Mouse (Mus musculus) kidney, postnatal 0 days (tissue): ENCODE data around the gene Troap. TPM values are rescaled to one million over a fixed set of nuclear protein-coding genes. Genes with fewer than 3 reads are reported as not detected.

Experiments
- ATAC-seq: fragments of 200-750 bp; cut with Nextera tagmentation; replicated peaks from 2 replicates; pipeline ENCODE4 v1.8.0; 2017; ENCODE audit warnings: low read depth, moderate number of reproducible peaks, moderate TSS enrichment, moderate library complexity; ENCODE audit not compliant: low FRiP score
- DNase-seq: peaks from one replicate; pipeline ENCODE4 v3.0.0-alpha.2; 2016; ENCODE audit warnings: low spot score
- H3K27ac ChIP-seq: fragments of 300-500 bp; sonication (generic); 2 replicates; pipeline ENCODE4 v1.5.1; 2014; ENCODE audit warnings: mild to moderate bottlenecking
- H3K27me3 ChIP-seq: fragments of 300-500 bp; sonication (generic); 2 replicates; pipeline ENCODE4 v1.6.1; 2014; ENCODE audit warnings: low read length, mixed read lengths; ENCODE audit not compliant: insufficient read depth
- H3K36me3 ChIP-seq: fragments of 300-500 bp; sonication (generic); 2 replicates; pipeline ENCODE4 v1.6.1; 2014; ENCODE audit warnings: low read length, mixed read lengths; ENCODE audit not compliant: insufficient read depth
- H3K4me1 ChIP-seq: fragments of 300-500 bp; sonication (generic); replicated peaks from 2 replicates; pipeline ENCODE4 v1.6.1; 2014; ENCODE audit warnings: antibody characterized with exemption, low read length, mixed read lengths; ENCODE audit not compliant: insufficient read depth
- H3K4me2 ChIP-seq: fragments of 300-500 bp; sonication (generic); 2 replicates; pipeline ENCODE4 v1.6.1; 2014; ENCODE audit warnings: mild to moderate bottlenecking, low read length, moderate library complexity, mixed read lengths
- H3K4me3 ChIP-seq: fragments of 300-500 bp; sonication (generic); replicated peaks from 2 replicates; pipeline ENCODE4 v1.5.1; 2014; ENCODE audit warnings: low read depth, low read length
- H3K9ac ChIP-seq: fragments of 300-500 bp; sonication (generic); 2 replicates; pipeline ENCODE4 v1.6.1; 2014; ENCODE audit warnings: low read depth, low read length
- H3K9me3 ChIP-seq: fragments of 300-500 bp; sonication (generic); replicated peaks from 2 replicates; pipeline ENCODE4 v1.6.1; 2016; ENCODE audit warnings: low read length, inconsistent platforms, mixed read lengths
- CTCF ChIP-seq: IDR thresholded peaks from 2 replicates; pipeline ENCODE4 v1.5.1; 2016; ENCODE audit warnings: antibody characterized with exemption, low read depth, mild to moderate bottlenecking, moderate library complexity
- WGBS: fragments of 180-500 bp; shearing (Covaris S2); extraction: QIAGEN DNeasy Blood & Tissue Kit; methylation state at CpG from one replicate; pipeline ENCODE4 v1.1.7; 2014; 5-methylcytosine and 5-hydroxymethylcytosine counted together
- polyA plus RNA-seq: library from polyadenylated mRNA; unstranded; fragments of >200 nt; fragmentation: Nextera tagmentation; extraction: Ambion mirVana; gene quantifications from 2 replicates; pipeline ENCODE4 v1.2.1, GENCODE M21; 2015

The Troap gene
- polyA plus RNA-seq, 1 experiment from 2014 or later, result 11.5 TPM

DNA sequence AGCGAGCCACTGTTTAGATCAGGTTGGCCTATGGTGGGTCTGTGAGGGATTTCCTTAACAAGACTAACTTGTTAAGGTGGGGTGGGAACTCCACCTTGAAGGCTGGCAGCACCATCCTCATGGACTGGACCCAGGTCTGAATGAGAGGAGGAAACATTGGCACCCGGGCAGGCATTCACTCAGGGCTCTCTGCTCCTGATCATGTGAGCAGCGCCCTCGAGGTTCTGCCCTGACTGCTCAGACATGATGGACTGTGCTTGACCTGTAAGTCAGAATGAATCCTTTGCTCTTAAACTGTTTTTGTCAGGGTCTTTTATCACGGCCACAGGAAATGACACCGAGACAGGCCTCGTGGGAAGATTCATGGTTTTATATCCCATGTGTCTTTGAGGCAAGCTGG lies 30.9 kb downstream of the Troap start:
- ATAC-seq (no peak), DNase-seq (peak; percentile 60)
- 29% methylated on average over 7 of the region's 7 CpGs for WGBS
- no peak overlapping the region for H3K4me2 ChIP-seq
- H3K36me3 ChIP-seq, result no peaks in the 10 kb centered on the region
- no peak for TF ChIP-seq CTCF
- H3K9ac ChIP-seq, result no peak overlapping the region
- H3K9me3 ChIP-seq, result no peaks in the 10 kb centered on the region
- H3K4me3 ChIP-seq, result no peak overlapping the region
- no peaks in the 10 kb centered on the region for H3K4me1 ChIP-seq
- H3K27me3 ChIP-seq, result no peaks in the 10 kb centered on the region
- H3K27ac ChIP-seq, result no peak overlapping the region

DNA sequence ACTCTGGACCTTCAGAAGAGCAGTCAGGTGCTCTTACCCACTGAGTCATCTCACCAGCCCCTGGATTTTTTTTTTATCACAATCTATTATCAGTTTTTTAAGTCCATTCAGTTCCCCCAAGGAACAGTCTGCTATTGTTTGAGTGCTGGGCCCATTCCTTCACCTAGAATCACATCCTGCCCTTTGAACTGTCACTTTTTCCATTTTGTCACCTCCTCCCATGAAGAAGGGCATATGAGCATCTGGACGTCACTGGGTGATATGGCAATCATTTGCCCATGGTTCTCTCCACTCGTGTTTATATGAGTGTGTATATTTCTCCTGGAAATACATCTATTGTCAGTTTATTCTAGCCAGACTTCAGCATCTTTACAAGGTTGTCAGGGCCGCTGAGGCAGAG lies 33.5 kb downstream of the Troap start:
- no peaks in the 10 kb centered on the region for H3K9me3 ChIP-seq
- ATAC-seq (no peak), DNase-seq (no peak)
- no peak overlapping the region for H3K27ac ChIP-seq
- no peak overlapping the region for H3K9ac ChIP-seq
- no peak for TF ChIP-seq CTCF
- H3K4me2 ChIP-seq, result no peak overlapping the region
- WGBS, result 87% methylated on average over 3 of the region's 3 CpGs
- H3K4me3 ChIP-seq, result no peak overlapping the region
- H3K27me3 ChIP-seq, result no peaks in the 10 kb centered on the region
- no peaks in the 10 kb centered on the region for H3K36me3 ChIP-seq
- H3K4me1 ChIP-seq, result no peaks in the 10 kb centered on the region

DNA sequence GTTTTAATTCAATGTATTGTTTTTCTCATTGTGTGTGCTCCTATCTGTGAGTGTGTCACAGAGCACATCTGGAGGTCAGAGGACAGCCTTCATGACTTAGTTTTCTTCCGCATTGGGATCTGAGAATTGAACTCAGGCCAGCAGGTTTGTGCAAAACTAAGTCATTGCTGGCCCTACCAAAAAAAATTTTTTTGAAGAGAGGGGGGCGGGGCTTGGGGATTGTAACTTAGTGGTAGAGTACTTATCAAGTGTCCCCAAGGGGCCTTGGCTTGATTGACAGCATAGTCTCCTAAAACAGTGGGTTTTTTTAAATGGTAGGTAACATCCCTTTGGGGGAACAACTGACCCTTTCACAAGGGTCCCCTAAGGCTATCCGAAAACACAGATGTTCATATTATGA lies 36.8 kb downstream of the Troap start:
- Histone ChIP-seq H3K4me1 (no peaks in the 10 kb centered on the region), H3K9ac (no peak overlapping the region), H3K9me3 (no peaks in the 10 kb centered on the region), H3K27me3 (no peaks in the 10 kb centered on the region), H3K27ac (no peak overlapping the region), H3K4me2 (no peak overlapping the region), H3K4me3 (no peak overlapping the region), H3K36me3 (no peaks in the 10 kb centered on the region)
- no peak for TF ChIP-seq CTCF
- ATAC-seq (no peak), DNase-seq (no peak)
- 88% methylated on average over 3 of the region's 3 CpGs for WGBS

DNA sequence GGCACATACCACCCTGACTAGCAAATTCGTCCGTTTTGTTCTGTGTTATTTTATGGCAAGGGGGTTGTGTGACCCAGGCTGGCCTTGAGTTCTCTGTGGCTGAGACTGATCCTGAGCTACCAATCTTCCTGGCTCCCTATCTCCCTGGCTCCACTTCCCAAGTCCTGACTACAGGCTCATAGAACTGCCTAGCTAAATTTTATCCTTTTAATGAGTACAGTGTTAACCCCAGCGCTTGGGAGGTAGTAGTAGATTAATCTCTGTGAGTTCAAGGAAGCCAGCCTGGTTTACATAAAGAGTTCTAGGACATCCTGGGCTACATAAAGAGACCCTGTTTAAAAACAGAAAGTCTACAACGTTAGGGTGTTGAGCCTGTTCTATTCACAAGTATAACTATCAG lies 37.4 kb downstream of the Troap start:
- Histone ChIP-seq H3K9me3 (no peaks in the 10 kb centered on the region), H3K27ac (no peak overlapping the region), H3K4me2 (no peak overlapping the region), H3K36me3 (no peaks in the 10 kb centered on the region), H3K9ac (no peak overlapping the region), H3K4me3 (no peak overlapping the region), H3K27me3 (no peaks in the 10 kb centered on the region), H3K4me1 (no peaks in the 10 kb centered on the region; the same call in 1 of the 2 replicates)
- no peak for ATAC-seq
- DNase-seq, result no peak
- no peak for TF ChIP-seq CTCF
- 47% methylated on average over 4 of the region's 4 CpGs for WGBS

DNA sequence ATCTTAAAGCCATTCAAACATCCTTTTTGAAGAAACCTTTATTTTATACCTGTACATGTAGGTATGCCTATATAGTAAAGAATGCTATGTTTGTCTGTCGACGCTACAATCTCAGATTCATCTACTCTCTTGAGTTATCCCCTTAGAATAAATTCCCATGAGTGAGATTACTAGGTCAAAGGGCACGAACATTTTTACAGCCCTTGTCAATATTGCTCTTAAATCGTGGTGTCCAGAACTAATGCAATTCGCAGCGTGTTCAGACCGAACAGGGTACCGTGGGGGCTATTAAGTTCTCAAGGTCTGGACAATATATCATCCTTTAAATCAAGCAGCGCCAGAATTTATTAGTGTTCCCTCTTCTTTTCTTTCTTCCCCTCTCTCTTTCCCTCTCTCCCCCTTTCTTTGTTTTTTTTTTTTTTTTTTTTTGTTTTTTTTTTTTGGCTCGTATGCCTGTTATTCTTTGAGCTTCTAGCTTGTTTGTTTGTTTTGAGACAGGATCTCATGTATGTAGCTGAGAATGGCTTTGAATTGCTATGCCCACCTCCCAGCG lies 38.5 kb downstream of the Troap start:
- H3K27ac ChIP-seq, result no peak overlapping the region
- WGBS, result 25% methylated on average over 11 of the region's 11 CpGs
- H3K9me3 ChIP-seq, result no peaks in the 10 kb centered on the region
- no peaks in the 10 kb centered on the region for H3K36me3 ChIP-seq
- ATAC-seq, result no peak
- H3K9ac ChIP-seq, result no peak overlapping the region
- H3K4me1 ChIP-seq, result no peaks in the 10 kb centered on the region; the same call in 1 of the 2 replicates
- no peak overlapping the region for H3K4me3 ChIP-seq
- DNase-seq, result no peak
- TF ChIP-seq CTCF, result no peak
- no peaks in the 10 kb centered on the region for H3K27me3 ChIP-seq
- peak overlapping the region; percentile 36 for H3K4me2 ChIP-seq

DNA sequence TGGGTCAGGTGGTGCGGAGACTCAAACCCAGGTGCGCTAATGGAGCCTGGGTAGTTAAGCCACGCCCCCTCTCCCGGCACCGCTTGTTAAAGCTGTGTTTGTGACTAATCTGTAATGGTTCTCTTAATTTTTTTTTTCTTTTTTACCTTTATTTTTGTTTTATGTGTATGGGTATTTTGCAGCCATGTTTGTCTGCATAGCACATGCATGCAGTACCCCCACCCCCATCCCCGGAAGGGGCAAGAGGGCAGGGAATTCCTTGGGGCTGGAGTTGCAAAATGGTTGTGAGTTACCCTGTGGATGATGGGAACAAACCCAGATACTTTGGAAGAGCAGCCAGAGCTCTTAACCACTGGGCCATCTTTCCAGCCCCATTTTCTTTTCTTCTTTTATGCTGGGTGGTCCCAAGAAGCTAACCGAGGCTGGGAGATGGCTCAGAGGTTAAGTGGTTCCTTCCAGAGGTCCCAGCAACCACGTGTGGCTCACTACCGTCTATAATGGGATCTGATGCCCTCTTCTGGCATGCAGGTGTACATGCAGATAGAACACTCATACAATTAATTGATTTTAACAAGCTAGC lies 39.1 kb downstream of the Troap start:
- Histone ChIP-seq H3K27me3 (no peaks in the 10 kb centered on the region), H3K4me2 (peak overlapping the region; percentile 36), H3K4me3 (no peak overlapping the region), H3K4me1 (no peaks in the 10 kb centered on the region; the same call in 1 of the 2 replicates), H3K36me3 (no peaks in the 10 kb centered on the region), H3K9me3 (no peaks in the 10 kb centered on the region), H3K9ac (no peak overlapping the region), H3K27ac (no peak overlapping the region)
- WGBS, result 8% methylated on average over 9 of the region's 9 CpGs
- TF ChIP-seq CTCF, result peak; percentile 73
- no peak for ATAC-seq
- peak; percentile 58 for DNase-seq
